Mouse (Mus musculus) adrenal gland, adult 10 weeks (tissue): Measurements from ENCODE around the gene Ccnb3. TPM values are rescaled to one million over a fixed set of nuclear protein-coding genes. Genes with fewer than 3 reads are reported as not detected.

Experiments used
- polyA plus RNA-seq: library from polyadenylated mRNA; stranded (reverse); fragments of 350-450 nt; fragmentation: Illumina TruSeq; extraction: RNeasy Lipid Tissue Mini Kit (QIAGEN cat#74804); gene quantifications from one replicate; pipeline ENCODE4 v1.2.3, GENCODE M21; 2014; ENCODE audit warnings: low read depth, low replicate concordance

Gene Ccnb3
- polyA plus RNA-seq = not detected

DNA sequence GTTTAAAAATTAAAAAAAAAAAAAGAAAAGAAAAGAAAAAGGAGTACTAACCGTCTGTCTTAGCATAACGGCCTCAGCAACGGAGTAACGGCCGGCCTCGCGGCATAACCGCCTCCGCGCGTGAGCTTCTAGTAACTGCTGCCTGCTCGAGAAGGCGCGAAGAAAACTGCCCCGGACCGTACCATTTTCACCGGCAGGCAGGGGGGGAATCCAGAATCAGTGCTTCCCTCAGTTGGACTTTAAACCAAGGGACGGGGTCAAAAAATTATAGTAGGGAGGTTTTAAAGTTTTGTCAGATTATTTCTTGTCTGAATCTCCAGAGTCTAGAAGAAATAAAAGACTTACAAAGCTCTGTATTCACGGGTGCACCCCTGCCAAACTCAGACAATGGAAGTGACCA, at the start of gene Ccnb3:
Gene Ccnb3, minus strand, starts transcription at position 101 of the 400 bp plus-strand sequence.

DNA sequence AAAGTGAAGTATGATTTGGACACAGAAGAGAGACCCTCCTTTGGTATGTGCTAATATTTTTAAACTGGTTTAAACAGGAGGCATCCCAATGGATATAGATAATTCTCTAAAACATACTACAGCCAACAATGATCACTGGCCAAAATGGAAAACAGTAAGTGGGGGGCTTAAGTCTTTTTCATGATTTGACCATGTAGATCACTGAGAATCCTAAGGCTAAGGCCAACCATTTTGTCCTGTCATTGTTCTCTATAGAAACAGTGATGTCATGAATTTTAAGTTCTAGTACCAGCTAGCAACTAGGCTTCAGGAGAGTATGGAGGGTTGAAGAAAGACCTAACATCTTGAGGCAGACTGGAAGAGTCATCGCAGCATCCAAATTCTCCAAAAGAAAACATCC, 25.8 kb upstream of the Ccnb3 start, which contains the start of gene Akap4:
Gene Akap4, plus strand, starts transcription at position 301 of the 400 bp plus-strand sequence.

Other genes with a start within 250 kb of the Ccnb3 start
- gene Akap4, start 25.9 kb upstream of the Ccnb3 start, polyA plus RNA-seq = not detected